Mouse (Mus musculus): ENCODE data around the gene Msh6. TPM values are rescaled to one million over a fixed set of nuclear protein-coding genes. Genes with fewer than 3 reads are reported as not detected.
"Not testable (repeated sequence)": the region's sequence is repeated elsewhere in the genome, so short reads cannot be mapped to it uniquely, and the experiment has no call there.

Gene Msh6
- total and polyA plus RNA-seq, 2 experiments from 2014 or later, result 18.4 to 29.3 TPM

- no peak overlapping the region for H3K4me3 ChIP-seq (ENCODE audit: low read depth, low read length)
- TF ChIP-seq CTCF (IDR thresholded peaks at IDR 0.05; ENCODE audit: low read depth), result no peak
- H3K4me1 ChIP-seq (ENCODE audit: insufficient read depth), result peaks cover 6% of the 10 kb centered on the region; the same call in 1 of the 2 replicates
- H3K4me2 ChIP-seq (ENCODE audit: low read depth), result no peak overlapping the region
- DNase-seq, result no peak
- H3K27me3 ChIP-seq (ENCODE audit: insufficient read depth, low read length), result no peaks in the 10 kb centered on the region
- H3K36me3 ChIP-seq (ENCODE audit: insufficient read depth), result peaks cover 4% of the 10 kb centered on the region; the same call in 1 of the 2 replicates
- no peak overlapping the region for H3K9ac ChIP-seq
- no peak for ATAC-seq
- H3K27ac ChIP-seq (ENCODE audit: low read depth, low read length), result no peak overlapping the region
- H3K9me3 ChIP-seq (ENCODE audit: low read length), result no peaks in the 10 kb centered on the region
- 85% methylated on average over 5 of the region's 5 CpGs for WGBS
These were observed 2.0 kb upstream of the Msh6 start for GRCm38 (mm10) chr17:87972856-87973255.

- Histone ChIP-seq H3K4me3 (ENCODE audit: low read depth, low read length) (no peak overlapping the region), H3K4me1 (ENCODE audit: insufficient read depth) (peaks cover 6% of the 10 kb centered on the region; the same call in 1 of the 2 replicates), H3K4me2 (ENCODE audit: low read depth) (peak overlapping the region; percentile 90; the same call in 1 of the 2 replicates), H3K9ac (no peak overlapping the region), H3K36me3 (ENCODE audit: insufficient read depth) (peaks cover 7% of the 10 kb centered on the region), H3K27me3 (ENCODE audit: insufficient read depth, low read length) (no peaks in the 10 kb centered on the region), H3K27ac (ENCODE audit: low read depth, low read length) (no peak overlapping the region), H3K9me3 (ENCODE audit: low read length) (no peaks in the 10 kb centered on the region)
- no peak for TF ChIP-seq CTCF (IDR thresholded peaks at IDR 0.05; ENCODE audit: low read depth)
- DNase-seq (no peak), ATAC-seq (no peak)
- WGBS, result 70% methylated on average over 10 of the region's 10 CpGs
These were observed 1.3 kb upstream of the Msh6 start for GRCm38 (mm10) chr17:87973261-87974167.

GRCm38 (mm10) chr17:87975229-87975853, 479 bp downstream of the Msh6 start:
- peaks cover 7% of the 10 kb centered on the region for H3K36me3 ChIP-seq (ENCODE audit: insufficient read depth)
- DNase-seq, result no peak
- peak overlapping the region; percentile 83 for H3K9ac ChIP-seq
- H3K9me3 ChIP-seq (ENCODE audit: low read length), result no peaks in the 10 kb centered on the region
- H3K4me3 ChIP-seq (ENCODE audit: low read depth, low read length), result peak overlapping the region; percentile 97
- peaks cover 6% of the 10 kb centered on the region; the same call in 1 of the 2 replicates for H3K4me1 ChIP-seq (ENCODE audit: insufficient read depth)
- H3K4me2 ChIP-seq (ENCODE audit: low read depth), result peak overlapping the region; percentile 90
- no peaks in the 10 kb centered on the region for H3K27me3 ChIP-seq (ENCODE audit: insufficient read depth, low read length)
- under 1% methylated on average over 52 of the region's 68 CpGs for WGBS
- peak overlapping the region; percentile 85 for H3K27ac ChIP-seq (ENCODE audit: low read depth, low read length)
- TF ChIP-seq CTCF (IDR thresholded peaks at IDR 0.05; ENCODE audit: low read depth), result no peak
- ATAC-seq, result peak; percentile 59

- Histone ChIP-seq H3K9me3 (ENCODE audit: low read length) (no peaks in the 10 kb centered on the region), H3K27ac (ENCODE audit: low read depth, low read length) (no peak overlapping the region), H3K9ac (0 out of 2 replicates have a peak overlapping the region, but pooled peaks have one; percentile 83), H3K4me1 (ENCODE audit: insufficient read depth) (peaks cover 6% of the 10 kb centered on the region; the same call in 1 of the 2 replicates), H3K36me3 (ENCODE audit: insufficient read depth) (peaks cover 7% of the 10 kb centered on the region), H3K27me3 (ENCODE audit: insufficient read depth, low read length) (no peaks in the 10 kb centered on the region), H3K4me2 (ENCODE audit: low read depth) (peak overlapping the region; percentile 90), H3K4me3 (ENCODE audit: low read depth, low read length) (peak overlapping the region; percentile 97)
- ATAC-seq (no peak), DNase-seq (no peak)
- no peak for TF ChIP-seq CTCF (IDR thresholded peaks at IDR 0.05; ENCODE audit: low read depth)
- WGBS, result 72% methylated on average over 9 of the region's 9 CpGs
These were observed 1.4 kb downstream of the Msh6 start for GRCm38 (mm10) chr17:87976154-87976806.

- H3K27me3 ChIP-seq (ENCODE audit: insufficient read depth, low read length); H3K36me3 ChIP-seq (ENCODE audit: insufficient read depth); H3K4me1 ChIP-seq (ENCODE audit: insufficient read depth); H3K9me3 ChIP-seq (ENCODE audit: low read length); H3K4me3 ChIP-seq (ENCODE audit: low read depth, low read length); H3K9ac ChIP-seq; H3K27ac ChIP-seq (ENCODE audit: low read depth, low read length); DNase-seq; ATAC-seq; H3K4me2 ChIP-seq (ENCODE audit: low read depth): not testable (repeated sequence)
- WGBS, result 90% methylated on average over 4 of the region's 4 CpGs
These were observed 2.1 kb downstream of the Msh6 start for GRCm38 (mm10) chr17:87976927-87977326.

GRCm38 (mm10) chr17:87979696-87980095, 4.8 kb downstream of the Msh6 start:
- H3K27ac ChIP-seq (ENCODE audit: low read depth, low read length); H3K27me3 ChIP-seq (ENCODE audit: insufficient read depth, low read length); ATAC-seq; H3K4me1 ChIP-seq (ENCODE audit: insufficient read depth); H3K9ac ChIP-seq; H3K4me2 ChIP-seq (ENCODE audit: low read depth); H3K4me3 ChIP-seq (ENCODE audit: low read depth, low read length); H3K9me3 ChIP-seq (ENCODE audit: low read length); DNase-seq: not testable (repeated sequence)
- 80% methylated on average over 1 of the region's 1 CpGs for WGBS
- peaks cover 19% of the 10 kb centered on the region for H3K36me3 ChIP-seq (ENCODE audit: insufficient read depth)
